Mouse (Mus musculus) megakaryocyte progenitor cell, adult 5-6 weeks (primary cell): ENCODE measurements around the gene Mlec. TPM values are rescaled to one million over a fixed set of nuclear protein-coding genes. Genes with fewer than 3 reads are reported as not detected.

Source experiments
- ATAC-seq: replicated peaks from 2 replicates; pipeline ENCODE4 v1.8.0; 2016; ENCODE audit warnings: mild to moderate bottlenecking, moderate TSS enrichment, inconsistent platforms; ENCODE audit not compliant: poor library complexity
- total RNA-seq, 2 experiments: library from RNA; stranded (forward) in 1 of 2; stranded (reverse) in 1 of 2; fragments of 157-497, 149-512 nt in 1 of 2; fragments of 200-1000 nt in 1 of 2; gene quantifications; 2 replicates each; pipeline versions ENCODE4 v1.2.3 to v1.2.4; 2015 to 2017

Gene Mlec
- total RNA-seq (2015): 242 and 279 TPM in 2 replicates
- total RNA-seq (2017): 276 and 305 TPM in 2 replicates

GRCm38 (mm10) chr5:115158040-115158983 lies at the start of gene Mlec:
Gene Mlec (minus strand): TSS chr5:115158179.
- ATAC-seq: peak; percentile 80

DNA sequence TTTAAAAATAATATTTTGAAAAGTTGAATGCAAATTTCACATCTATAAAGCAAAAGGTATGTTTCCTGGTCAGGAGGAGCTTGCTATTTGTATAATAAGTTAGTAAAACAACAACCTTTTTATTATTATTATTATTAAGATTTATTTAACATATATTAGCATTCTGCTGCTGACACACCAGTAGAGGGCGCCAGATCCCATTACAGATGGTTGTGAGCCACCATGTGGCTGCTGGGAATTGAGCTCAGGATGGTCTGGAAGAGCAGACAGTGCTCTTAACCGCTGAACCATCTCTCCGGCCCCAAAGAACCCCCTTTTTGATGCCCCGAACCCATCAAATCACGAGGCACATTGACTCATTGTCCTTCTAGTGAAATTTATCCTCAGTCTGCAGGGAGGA lies 49.3 kb upstream of the Mlec start:
- ATAC-seq: no peak

DNA sequence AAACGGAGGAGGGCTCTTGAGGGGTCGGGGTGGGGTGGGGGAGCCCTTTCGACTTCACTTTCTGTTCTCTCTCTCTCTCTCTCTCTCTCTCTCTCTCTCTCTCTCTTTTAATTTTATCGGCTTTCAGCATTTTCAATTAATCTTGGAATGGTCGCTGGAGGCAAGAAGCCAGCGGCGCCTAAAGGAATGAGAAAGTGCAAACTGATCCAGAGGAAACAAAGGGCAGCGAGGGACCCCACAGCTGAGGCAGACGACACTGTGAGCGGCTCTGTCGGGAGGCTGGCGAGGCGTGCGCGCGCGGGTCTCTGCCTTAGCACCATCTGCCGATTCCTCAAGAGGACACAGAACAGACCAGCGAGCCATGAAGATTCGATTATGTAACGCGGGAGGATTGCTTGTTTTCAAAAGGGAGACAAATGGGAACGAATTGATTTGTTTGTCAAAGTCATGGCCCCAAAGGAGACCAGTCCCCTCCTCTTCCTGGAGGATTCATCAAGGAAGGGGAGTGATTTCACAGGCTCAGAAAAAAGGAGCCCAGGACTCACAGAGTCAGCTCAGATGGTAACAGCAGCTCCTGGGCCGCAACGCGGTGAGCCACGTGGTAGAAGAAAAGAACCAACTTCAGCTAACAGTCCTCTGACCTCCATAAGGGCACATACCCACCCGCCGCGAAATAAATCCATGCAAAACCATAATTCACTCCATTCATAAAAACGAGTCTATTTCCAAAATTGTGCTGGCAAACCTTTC lies 46.8 kb upstream of the Mlec start:
- ATAC-seq: no peak

- ATAC-seq: no peak
Measured at GRCm38 (mm10) chr5:115203735-115204561, 46.0 kb upstream of the Mlec start.

DNA sequence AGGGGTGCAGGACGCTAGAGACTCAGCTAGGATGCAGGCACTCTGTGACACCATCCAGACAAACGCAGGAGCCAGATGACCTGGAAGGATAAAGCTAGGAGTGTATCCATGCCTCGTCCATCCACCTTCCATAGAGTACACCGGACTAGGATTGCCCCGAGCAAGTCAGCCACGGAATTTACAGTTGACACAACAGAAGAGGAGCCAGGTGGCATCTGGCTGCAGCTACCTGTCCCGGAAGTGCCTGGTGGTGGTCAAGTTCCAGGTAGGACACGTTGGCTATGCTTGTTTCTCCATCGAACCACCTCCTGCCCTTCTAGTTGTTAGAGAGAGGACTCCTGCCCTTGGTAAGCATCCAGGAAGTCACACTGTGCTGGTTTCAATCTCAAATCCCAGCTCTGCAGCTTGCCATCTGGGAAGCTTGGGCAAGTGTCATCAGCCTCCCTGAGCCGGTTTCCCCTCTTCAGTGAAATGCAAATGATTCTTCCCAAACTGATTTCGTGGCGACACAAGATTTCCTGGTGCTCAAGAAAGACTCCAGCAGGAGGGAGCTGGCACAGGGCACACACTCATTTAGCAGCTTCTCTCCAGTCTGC lies 36.7 kb upstream of the Mlec start:
- ATAC-seq: no peak

DNA sequence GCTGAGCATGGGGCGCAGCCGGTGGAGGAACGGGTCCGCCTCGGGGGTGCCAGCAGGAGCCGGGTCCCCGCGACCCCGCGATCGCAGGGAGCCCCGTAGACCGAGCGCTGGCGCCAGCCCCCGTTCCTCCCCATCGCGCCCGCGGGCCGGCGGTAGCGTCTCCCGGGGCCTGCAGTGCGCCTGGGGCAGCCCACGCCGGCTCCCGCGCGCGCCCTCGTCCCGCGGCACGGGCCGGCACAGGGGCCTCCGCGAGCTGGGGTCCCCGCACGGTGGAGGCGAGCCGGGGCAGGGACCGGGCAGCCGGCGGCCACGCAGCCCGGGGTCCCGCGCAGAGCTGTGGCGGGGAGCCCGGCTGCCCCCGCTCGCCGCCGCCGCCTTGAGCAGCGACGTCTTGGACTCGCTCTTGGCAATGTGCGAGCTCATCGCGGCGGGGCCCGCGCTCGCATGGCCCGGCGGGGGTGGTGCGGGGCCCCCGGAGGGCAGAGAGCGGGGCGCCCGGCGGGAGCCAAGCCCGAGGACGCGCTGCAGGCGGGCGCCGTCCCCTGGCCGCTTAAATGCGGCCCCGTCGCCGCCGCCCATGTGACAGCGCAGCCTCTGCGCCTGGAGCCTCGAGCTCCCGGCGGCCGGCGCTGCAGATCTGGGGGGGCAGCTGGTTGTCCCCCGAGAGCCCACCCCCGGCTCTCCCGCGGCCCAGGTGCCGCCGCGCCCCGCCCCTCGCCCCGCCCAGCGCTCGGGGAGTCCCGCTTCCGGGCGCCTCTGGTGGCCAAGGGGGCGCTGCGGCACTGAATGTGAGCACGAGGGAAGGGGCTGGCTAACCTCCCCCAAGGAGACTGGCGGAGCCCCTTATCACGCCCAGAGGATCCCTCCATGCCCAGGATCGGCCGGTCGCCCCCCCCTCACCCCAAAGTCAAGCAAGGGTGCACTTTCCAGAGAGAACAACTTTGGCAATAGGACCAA lies 36.0 kb upstream of the Mlec start, which contains the start of gene Cabp1:
Gene Cabp1 (minus strand): TSS at position 713 of the 957 bp plus-strand sequence.
- peak; percentile 52; the same call in 1 of the 2 replicates for ATAC-seq

GRCm38 (mm10) chr5:115193226-115193625 lies 35.2 kb upstream of the Mlec start:
- ATAC-seq: peak; percentile 67

GRCm38 (mm10) chr5:115192828-115193195 lies 34.8 kb upstream of the Mlec start:
- ATAC-seq: no peak

GRCm38 (mm10) chr5:115191880-115192827 lies 34.2 kb upstream of the Mlec start:
- no peak for ATAC-seq

DNA sequence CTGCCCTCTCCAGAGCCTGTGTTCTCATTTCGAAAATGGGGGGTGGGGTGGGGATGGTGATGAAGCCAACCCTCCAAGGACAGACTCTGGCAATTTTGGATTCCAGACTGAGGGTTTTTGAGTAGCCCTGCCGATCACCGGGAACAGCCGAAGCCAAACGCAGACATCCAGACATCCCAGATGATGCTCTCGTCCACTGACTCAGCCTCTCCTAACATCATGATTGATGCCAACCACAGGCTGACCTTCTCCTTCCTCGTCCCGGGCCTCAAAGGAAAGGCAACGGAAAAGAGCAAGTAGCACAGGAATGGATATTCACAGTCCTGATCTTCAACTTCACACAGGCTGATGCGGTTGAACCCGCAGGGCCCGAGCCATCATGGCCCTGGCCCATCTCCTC lies 32.1 kb upstream of the Mlec start:
- no peak for ATAC-seq

- ATAC-seq: peak; percentile 47
Measured at GRCm38 (mm10) chr5:115188824-115189223, 30.8 kb upstream of the Mlec start.

DNA sequence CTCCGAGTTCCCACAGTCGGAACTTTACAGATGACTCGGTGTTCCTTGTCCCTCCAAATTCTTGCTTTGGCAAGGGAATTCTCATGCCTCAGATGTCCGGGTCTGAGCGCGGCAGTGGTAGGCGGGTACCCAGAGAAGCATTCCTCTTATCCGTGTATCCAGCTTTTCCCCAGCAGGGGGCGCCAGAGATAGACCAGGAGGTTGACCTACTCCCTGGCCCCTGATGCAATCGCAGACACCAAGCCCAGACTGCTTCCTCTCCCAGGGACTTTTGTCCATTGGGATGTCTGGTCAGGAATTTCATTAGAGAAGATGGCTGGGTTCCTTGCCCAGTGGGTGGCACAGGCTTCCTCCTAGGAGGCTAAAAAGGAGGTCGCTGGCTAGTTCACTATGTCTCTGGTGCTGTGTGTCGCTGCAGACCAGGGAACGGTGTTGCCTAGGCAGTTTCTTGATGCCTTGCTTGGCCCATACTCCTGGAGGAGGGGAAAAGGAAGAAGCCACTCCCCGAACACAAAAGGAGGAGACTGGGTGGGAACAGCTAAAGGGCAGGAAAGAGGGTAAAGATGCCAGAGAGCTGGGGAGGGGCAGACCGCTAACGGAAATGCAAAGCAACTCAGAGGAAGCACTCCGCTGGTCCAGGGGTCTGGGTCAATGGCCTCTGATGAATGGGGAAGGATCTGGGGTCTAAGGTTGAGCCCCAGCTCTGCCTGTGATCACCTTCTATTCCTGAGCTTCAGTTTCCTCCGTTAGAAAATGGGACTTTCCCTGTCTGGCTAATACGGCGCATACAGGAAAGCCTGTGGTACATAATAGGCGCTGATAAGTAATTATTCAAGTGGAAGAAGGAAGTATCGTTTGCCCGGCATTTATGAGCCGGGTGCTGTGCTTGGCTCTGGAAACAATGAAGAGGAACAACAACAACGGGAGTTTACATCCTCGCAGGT lies 29.5 kb upstream of the Mlec start:
- ATAC-seq: peak; percentile 81

DNA sequence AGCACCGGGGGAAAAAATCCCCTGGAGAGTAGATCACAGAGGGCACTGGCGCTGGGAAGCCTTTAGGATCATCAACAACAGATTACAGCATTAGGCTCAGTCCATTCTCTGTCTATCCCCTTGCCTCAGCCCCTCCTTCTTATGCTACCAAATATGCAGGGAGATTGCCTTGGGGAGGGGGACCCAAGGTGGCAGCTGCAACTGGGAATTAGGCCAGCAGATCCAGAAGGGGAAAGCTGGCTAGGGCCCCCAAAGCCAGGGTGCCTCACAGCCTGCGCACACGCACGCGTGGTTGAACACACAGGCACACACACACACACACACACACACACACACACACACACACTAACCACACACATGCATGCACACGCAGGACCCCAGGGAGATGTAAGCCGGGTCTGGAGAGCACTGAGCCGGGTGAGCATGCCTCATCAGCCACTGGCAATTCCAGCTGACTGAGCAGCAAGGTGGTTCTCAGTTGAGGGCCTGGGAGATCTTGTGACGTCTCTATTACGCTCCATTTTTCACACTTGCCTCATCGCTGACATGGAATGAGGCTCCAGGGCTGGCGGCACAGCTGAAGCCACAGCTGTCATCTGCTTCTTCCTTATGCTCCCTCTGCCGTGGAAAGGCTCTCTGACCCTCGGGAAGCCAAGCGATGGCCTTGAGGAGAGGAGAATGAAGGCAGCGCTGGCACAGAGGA lies 28.5 kb upstream of the Mlec start:
- no peak for ATAC-seq

DNA sequence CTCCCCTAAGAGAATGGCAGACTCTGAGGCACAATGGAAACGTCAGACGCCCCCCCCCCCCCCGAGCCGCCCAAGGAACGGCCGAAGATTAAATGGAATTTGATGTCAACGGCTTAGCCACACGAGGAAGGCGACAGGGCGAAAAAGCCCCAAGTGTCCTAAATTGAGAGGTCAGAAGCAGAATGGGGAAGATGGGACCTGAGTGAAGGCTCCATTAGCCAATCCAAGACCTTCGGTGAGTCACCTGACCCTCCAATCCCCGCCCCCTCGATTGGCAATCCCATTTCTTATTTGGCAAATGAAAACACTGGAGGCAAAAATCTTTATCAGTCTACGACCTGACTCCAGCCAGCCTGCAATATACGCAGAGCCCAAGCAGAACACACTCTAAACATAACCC lies 26.7 kb upstream of the Mlec start:
- ATAC-seq: no peak

DNA sequence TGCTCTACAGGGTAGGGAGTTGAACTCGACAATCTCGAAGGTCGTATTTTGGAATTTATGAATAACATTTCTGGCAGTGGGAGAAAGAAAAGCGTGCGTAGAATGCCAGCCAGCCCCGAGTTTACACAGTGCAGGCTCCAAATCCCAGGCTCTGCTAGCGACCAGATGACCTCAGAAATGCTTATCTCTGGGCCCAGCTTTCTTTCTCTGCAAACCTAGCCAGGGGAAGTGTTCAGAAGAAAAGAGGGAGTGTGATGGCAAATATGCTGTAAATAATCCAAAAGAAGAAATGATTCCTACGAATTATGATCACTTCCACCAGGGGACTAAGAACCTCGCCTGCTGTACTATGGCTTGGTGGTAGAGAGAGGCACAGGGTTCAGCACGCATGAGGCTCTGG lies 25.5 kb upstream of the Mlec start:
- ATAC-seq: no peak

DNA sequence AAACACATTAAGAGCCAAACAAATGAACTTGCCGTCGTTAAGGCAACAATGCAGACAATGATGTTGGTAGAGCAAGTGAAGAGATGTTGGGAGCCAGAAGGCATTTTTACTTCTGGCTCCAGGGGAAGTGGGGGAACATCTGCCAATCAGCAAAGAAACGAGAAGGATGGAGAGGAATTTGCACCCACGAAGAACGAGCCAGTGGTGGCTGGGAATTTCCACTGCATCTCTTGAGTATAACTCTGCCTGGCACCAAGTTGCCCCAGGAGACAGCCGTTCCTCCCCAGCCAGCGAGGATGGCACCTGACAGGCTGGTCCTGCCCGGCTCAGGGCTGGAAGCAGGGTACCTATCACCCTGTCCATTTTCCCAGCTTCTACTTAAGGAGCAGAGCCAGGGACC lies 24.9 kb upstream of the Mlec start:
- no peak for ATAC-seq
